Mouse (Mus musculus) thymus, adult 2 months (tissue): Measurements from ENCODE around the gene Top3a. TPM values are rescaled to one million over a fixed set of nuclear protein-coding genes. Genes with fewer than 3 reads are reported as not detected.
"Not testable (repeated sequence)": the region's sequence is repeated elsewhere in the genome, so short reads cannot be mapped to it uniquely, and the experiment has no call there.

Experiments used
- DNase-seq: peaks from one replicate; pipeline ENCODE4 v3.0.0; 2021
- H3K27ac ChIP-seq: fragments of 200-500 bp; 2 replicates; pipeline ENCODE4 v1.5.1; 2012; ENCODE audit warnings: low read length, control low read depth; ENCODE audit not compliant: control insufficient read depth, insufficient read depth
- H3K27me3 ChIP-seq: fragments of 200-500 bp; 2 replicates; pipeline ENCODE4 v1.6.1; 2012; ENCODE audit warnings: mild to moderate bottlenecking, low read length, moderate library complexity, mixed read lengths; ENCODE audit not compliant: control insufficient read depth, insufficient read depth
- H3K36me3 ChIP-seq: fragments of 200-500 bp; 2 replicates; pipeline ENCODE4 v1.6.1; 2012; ENCODE audit warnings: mild to moderate bottlenecking, low read length, moderate library complexity; ENCODE audit not compliant: control insufficient read depth, insufficient read depth
- H3K4me1 ChIP-seq: fragments of 200-500 bp; replicated peaks from 2 replicates; pipeline ENCODE4 v1.6.1; 2012; ENCODE audit warnings: low read length; ENCODE audit not compliant: control insufficient read depth, insufficient read depth
- H3K4me3 ChIP-seq: fragments of 200-500 bp; 2 replicates; pipeline ENCODE4 v1.5.1; 2012; ENCODE audit warnings: mild to moderate bottlenecking, low read length, control low read depth, moderate library complexity; ENCODE audit not compliant: control insufficient read depth, insufficient read depth
- CTCF ChIP-seq: fragments of 200-500 bp; IDR thresholded peaks from 2 replicates; pipeline ENCODE4 v1.5.1; 2012; ENCODE audit warnings: mild to moderate bottlenecking, control low read depth, low read length, moderate library complexity, borderline replicate concordance; ENCODE audit not compliant: control insufficient read depth, poor library complexity, insufficient read depth; ENCODE audit errors: extremely low read depth
- POLR2A ChIP-seq: fragments of 200-500 bp; IDR thresholded peaks from 2 replicates; pipeline ENCODE4 v1.6.1; 2012; ENCODE audit warnings: mild to moderate bottlenecking, low read length, control low read depth, moderate library complexity; ENCODE audit not compliant: control insufficient read depth, poor library complexity, insufficient read depth; ENCODE audit errors: extremely low read depth
- WGBS: fragments of 180-500 bp; shearing (Covaris S2); methylation state at CpG from one replicate; pipeline ENCODE4 v1.1.7; 2018; 5-methylcytosine and 5-hydroxymethylcytosine counted together
- polyA plus RNA-seq: library from polyadenylated mRNA; depleted of rRNA; stranded (reverse); fragments of >200 nt; gene quantifications from 2 replicates; pipeline ENCODE4 v1.2.3, GENCODE M21; 2012; rRNA removed

The Top3a gene
- polyA plus RNA-seq = 17.9 and 19.4 TPM in 2 replicates

- Histone ChIP-seq H3K36me3 (no peaks in the 10 kb centered on the region), H3K27me3 (no peaks in the 10 kb centered on the region), H3K27ac (peak within 1 kb of the TSS; percentile 69), H3K4me1 (peaks cover 37% of the 10 kb centered on the region), H3K4me3 (peak within 1 kb of the TSS; percentile 75)
- WGBS = under 1% methylated on average over 62 of the region's 62 CpGs
- peak; percentile 79 for DNase-seq
- no peak for TF ChIP-seq CTCF
- peak; percentile 81 for TF ChIP-seq POLR2A
These were observed at the start of gene Top3a, which contains the start of gene Smcr8 for GRCm38 (mm10) chr11:60776829-60777740. Gene Top3a (minus strand): TSS chr11:60777365. Gene Smcr8 (plus strand): TSS chr11:60777524.

- no peak for DNase-seq
- WGBS = 8% methylated on average over 1 of the region's 1 CpGs
- Histone ChIP-seq H3K27me3 (no peaks in the 10 kb centered on the region), H3K4me3 (no peak overlapping the region), H3K4me1 (peaks cover 5% of the 10 kb centered on the region), H3K27ac (no peak overlapping the region), H3K36me3 (no peaks in the 10 kb centered on the region)
- TF ChIP-seq POLR2A (no peak), CTCF (no peak)
These were observed 49.5 kb upstream of the Top3a start for GRCm38 (mm10) chr11:60826700-60827099.

GRCm38 (mm10) chr11:60825191-60825590 is 48.0 kb upstream of the Top3a start:
- no peak for DNase-seq
- H3K4me1 ChIP-seq = no peaks in the 10 kb centered on the region
- TF ChIP-seq CTCF = no peak
- no peak for TF ChIP-seq POLR2A
- no peak overlapping the region for H3K4me3 ChIP-seq
- no peak overlapping the region for H3K27ac ChIP-seq
- 95% methylated on average over 3 of the region's 3 CpGs for WGBS
- no peaks in the 10 kb centered on the region for H3K27me3 ChIP-seq
- no peaks in the 10 kb centered on the region for H3K36me3 ChIP-seq

GRCm38 (mm10) chr11:60823771-60824170 is 46.6 kb upstream of the Top3a start:
- no peaks in the 10 kb centered on the region for H3K36me3 ChIP-seq
- no peak overlapping the region for H3K27ac ChIP-seq
- TF ChIP-seq POLR2A (no peak), CTCF (no peak)

GRCm38 (mm10) chr11:60816398-60816797 is 39.2 kb upstream of the Top3a start:
- Histone ChIP-seq H3K4me3 (no peak overlapping the region), H3K36me3 (no peaks in the 10 kb centered on the region), H3K27me3 (no peaks in the 10 kb centered on the region), H3K27ac (no peak overlapping the region), H3K4me1 (no peaks in the 10 kb centered on the region)
- no peak for DNase-seq
- WGBS = 76% methylated on average over 5 of the region's 5 CpGs
- TF ChIP-seq POLR2A (no peak), CTCF (no peak)

More at GRCm38 (mm10) chr11:60823771-60824170, 46.6 kb upstream of the Top3a start:
- Histone ChIP-seq H3K4me1 (no peaks in the 10 kb centered on the region), H3K4me3 (no peak overlapping the region), H3K27me3 (no peaks in the 10 kb centered on the region)
- WGBS = 82% methylated on average over 2 of the region's 2 CpGs
- DNase-seq = no peak

- peak within 1 kb of the TSS; percentile 49 for H3K4me3 ChIP-seq
- 37% methylated on average over 6 of the region's 6 CpGs for WGBS
- not testable (repeated sequence) for DNase-seq, H3K27ac ChIP-seq, H3K36me3 ChIP-seq, H3K4me1 ChIP-seq, H3K27me3 ChIP-seq
These were observed 34.5 kb upstream of the Top3a start, which contains the start of gene Shmt1 for GRCm38 (mm10) chr11:60811618-60812017. Gene Shmt1 (minus strand): TSS chr11:60811718.
